Mouse (Mus musculus) erythroblast, embryonic 14.5 days (primary cell): Measurements from ENCODE around the gene Tmem199. TPM values are rescaled to one million over a fixed set of nuclear protein-coding genes. Genes with fewer than 3 reads are reported as not detected.

ENCODE experiments used
- H3K27me3 ChIP-seq: 2 replicates; pipeline ENCODE4 v1.6.1; 2012; ENCODE audit warnings: inconsistent platforms; ENCODE audit not compliant: control insufficient read depth
- H3K36me3 ChIP-seq: 2 replicates; pipeline ENCODE4 v1.6.1; 2012; ENCODE audit warnings: mild to moderate bottlenecking, inconsistent platforms; ENCODE audit not compliant: control insufficient read depth
- H3K4me1 ChIP-seq: 2 replicates; pipeline ENCODE4 v1.6.1; 2012; ENCODE audit warnings: inconsistent platforms; ENCODE audit not compliant: control insufficient read depth
- H3K4me3 ChIP-seq: replicated peaks from 2 replicates; pipeline ENCODE3; 2012; ENCODE audit warnings: moderate library complexity, mild to moderate bottlenecking, inconsistent platforms
- H3K9me3 ChIP-seq: 2 replicates; pipeline ENCODE4 v1.6.1; 2012; ENCODE audit warnings: low read length, inconsistent platforms, mixed read lengths; ENCODE audit not compliant: control insufficient read depth
- GATA1 ChIP-seq: IDR thresholded peaks from 2 replicates; pipeline ENCODE4 v1.6.1; 2012; ENCODE audit warnings: low read length, inconsistent platforms, mixed read lengths
- TAL1 ChIP-seq: IDR thresholded peaks from 3 replicates; pipeline ENCODE4 v1.6.1; 2012; ENCODE audit warnings: low read length, inconsistent platforms, mixed read lengths
- polyA plus RNA-seq: library from polyadenylated mRNA; stranded (reverse); fragments of >175 nt; gene quantifications from 2 replicates; pipeline ENCODE4 v1.2.3, GENCODE M21; 2012

Gene Tmem199
- polyA plus RNA-seq, 1 experiment, result 0.55 TPM

DNA sequence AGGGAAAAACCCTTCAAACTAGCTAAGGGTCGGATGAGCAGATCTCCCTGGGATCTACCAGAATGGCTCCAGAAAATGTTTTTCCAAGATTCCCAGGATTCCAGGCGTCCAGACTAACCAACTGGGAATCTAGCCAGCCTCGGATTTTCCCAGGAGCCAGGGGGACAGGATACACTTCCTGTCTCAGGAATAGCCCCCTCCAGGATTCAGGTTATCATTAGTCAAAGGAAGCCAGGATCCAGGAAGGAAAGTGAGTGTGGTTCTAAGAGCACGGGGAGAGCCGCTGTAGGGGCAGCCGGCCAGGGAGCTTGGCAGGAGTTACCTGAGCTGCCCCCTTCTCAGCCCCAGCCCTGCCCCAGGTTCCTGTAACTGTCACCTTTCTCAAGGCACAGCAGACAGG lies 19.1 kb upstream of the Tmem199 start:
- no peaks in the 10 kb centered on the region for H3K9me3 ChIP-seq
- TF ChIP-seq TAL1 (no peak), GATA1 (no peak)
- H3K27me3 ChIP-seq, result no peaks in the 10 kb centered on the region
- H3K4me3 ChIP-seq, result no peak overlapping the region
- peaks cover 16% of the 10 kb centered on the region for H3K4me1 ChIP-seq
- peaks cover 32% of the 10 kb centered on the region for H3K36me3 ChIP-seq

DNA sequence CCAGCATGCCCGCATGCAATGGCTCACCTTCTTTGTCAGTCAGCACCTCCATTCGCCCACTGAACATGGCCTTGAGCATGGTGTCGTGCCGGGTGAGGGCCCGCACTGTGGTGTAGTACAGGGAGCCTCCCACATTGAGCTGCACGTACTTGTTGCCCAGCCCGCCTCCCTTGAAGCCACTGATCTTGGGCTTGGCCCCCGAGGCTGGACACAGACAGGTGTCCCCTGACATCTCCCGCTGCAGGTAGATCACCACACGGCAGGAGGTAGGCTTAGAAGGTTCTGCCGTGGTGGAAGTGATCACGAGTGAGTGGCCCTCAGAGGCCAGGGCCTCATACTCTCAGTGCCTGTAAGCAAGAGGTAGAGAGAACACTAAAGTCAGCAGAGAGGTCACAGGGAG lies 18.0 kb upstream of the Tmem199 start:
- no peak overlapping the region for H3K4me3 ChIP-seq
- peaks cover 41% of the 10 kb centered on the region for H3K36me3 ChIP-seq
- H3K4me1 ChIP-seq, result peaks cover 6% of the 10 kb centered on the region
- TF ChIP-seq TAL1 (no peak), GATA1 (no peak)
- H3K27me3 ChIP-seq, result no peaks in the 10 kb centered on the region
- no peaks in the 10 kb centered on the region for H3K9me3 ChIP-seq

DNA sequence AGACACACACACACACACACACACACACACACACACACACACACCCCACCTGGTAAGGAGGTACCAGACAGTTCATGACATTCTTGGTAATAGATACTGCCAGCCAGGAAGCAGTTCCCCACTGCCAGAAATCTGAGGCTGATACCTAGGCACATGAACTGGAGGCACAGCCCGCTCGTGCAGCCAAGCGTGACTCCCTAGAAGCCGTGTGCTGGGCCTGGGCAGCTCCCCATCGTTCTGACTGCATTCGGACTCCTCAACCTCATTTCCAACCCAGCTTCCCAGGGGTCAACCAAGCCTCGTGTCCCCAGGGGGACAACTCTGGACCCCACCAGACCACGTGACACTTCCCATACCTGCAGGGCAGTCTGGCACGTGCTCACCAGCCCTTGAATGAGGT lies 16.7 kb upstream of the Tmem199 start:
- no peaks in the 10 kb centered on the region for H3K9me3 ChIP-seq
- no peaks in the 10 kb centered on the region for H3K27me3 ChIP-seq
- no peaks in the 10 kb centered on the region for H3K4me1 ChIP-seq
- TF ChIP-seq TAL1 (no peak), GATA1 (no peak)
- no peak overlapping the region for H3K4me3 ChIP-seq
- peaks cover 50% of the 10 kb centered on the region for H3K36me3 ChIP-seq

DNA sequence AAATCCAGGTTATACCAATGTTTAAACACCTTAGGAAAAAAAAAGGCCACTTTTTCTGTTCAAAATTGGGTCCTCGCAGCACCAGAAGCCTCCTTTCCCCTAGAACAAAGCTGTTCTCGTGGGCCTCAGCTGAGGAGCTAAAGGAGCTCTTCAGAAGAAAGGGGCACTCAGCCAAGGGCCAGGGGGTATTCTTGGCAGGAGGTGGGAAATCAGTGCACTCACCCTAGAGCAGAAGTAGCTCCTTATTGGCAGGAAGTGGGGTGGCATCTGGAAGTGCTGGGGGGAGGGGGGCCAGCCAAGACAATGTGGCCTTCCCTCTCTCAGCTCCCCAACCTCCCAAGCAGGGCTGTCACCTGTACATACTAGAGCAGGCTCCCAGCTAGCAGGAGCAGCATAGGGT lies 12.9 kb upstream of the Tmem199 start:
- Histone ChIP-seq H3K27me3 (no peaks in the 10 kb centered on the region), H3K9me3 (no peaks in the 10 kb centered on the region), H3K4me1 (no peaks in the 10 kb centered on the region), H3K36me3 (peaks cover 85% of the 10 kb centered on the region), H3K4me3 (no peak overlapping the region)
- TF ChIP-seq TAL1, result no peak
- TF ChIP-seq GATA1, result no peak

DNA sequence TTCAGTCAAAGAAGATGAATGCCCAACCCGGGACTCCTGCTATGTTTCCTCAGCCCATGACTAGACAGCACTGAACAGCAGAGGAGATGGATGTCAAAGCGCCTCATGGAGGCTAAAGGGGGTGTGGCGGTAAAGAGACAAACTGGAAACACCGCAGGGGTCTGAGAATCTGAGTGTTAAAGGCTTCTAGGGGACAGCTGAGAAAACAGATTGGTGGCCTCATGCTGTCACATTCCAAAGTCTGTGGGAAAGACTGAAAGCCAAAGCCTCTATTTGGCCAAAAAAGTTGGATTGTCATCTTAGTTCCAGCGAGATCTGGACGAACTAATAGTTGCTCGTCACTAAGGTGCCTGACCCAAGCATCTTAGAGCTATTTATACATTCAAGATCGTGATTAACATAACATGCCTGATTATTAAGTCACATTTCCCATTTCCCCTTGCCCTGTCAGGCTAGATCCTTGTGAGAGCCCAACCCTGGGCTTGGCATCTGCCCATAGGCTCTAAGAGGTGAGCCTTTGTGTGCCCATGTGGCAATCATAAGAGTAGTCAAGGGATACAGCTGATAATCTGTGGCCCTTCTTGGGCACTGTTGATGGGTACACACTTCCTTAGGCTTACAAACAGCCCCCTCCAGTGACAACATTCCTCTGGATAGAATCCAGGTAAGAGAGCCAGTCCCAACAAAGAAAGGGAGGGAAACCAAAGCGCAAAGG lies 11.4 kb upstream of the Tmem199 start:
- TF ChIP-seq TAL1 (no peak), GATA1 (no peak)
- H3K4me3 ChIP-seq, result no peak overlapping the region
- H3K27me3 ChIP-seq, result no peaks in the 10 kb centered on the region
- no peaks in the 10 kb centered on the region for H3K9me3 ChIP-seq
- peaks cover 89% of the 10 kb centered on the region for H3K36me3 ChIP-seq
- H3K4me1 ChIP-seq, result no peaks in the 10 kb centered on the region

DNA sequence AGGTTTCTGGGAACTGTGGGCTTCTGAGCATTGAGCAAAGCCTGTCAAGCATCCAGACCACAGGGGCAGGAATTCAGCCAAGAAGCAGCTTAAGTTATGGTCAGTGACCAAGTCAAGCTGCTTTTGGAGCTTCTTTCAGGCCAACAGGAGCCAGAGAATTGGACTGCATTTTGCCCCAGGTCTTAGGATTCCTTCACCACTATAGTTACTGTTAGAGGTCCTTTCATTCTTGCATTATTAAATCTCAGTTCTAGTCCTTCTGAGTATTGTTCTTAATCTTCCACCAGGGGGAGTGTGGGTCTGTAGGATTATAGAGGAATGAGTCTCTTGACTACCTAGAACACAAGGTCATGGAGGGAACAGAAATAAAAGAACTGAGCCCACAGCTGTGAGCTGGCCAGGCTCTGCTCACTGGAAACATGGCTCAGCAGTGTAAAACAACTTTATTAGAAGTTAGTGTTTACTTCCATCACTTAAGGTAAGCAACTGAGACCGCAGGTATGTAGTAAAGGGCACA lies 10.6 kb upstream of the Tmem199 start:
- H3K9me3 ChIP-seq, result no peaks in the 10 kb centered on the region
- no peak overlapping the region for H3K4me3 ChIP-seq
- TF ChIP-seq TAL1, result no peak
- no peak for TF ChIP-seq GATA1
- H3K27me3 ChIP-seq, result no peaks in the 10 kb centered on the region
- H3K36me3 ChIP-seq, result peaks cover 90% of the 10 kb centered on the region
- H3K4me1 ChIP-seq, result no peaks in the 10 kb centered on the region

DNA sequence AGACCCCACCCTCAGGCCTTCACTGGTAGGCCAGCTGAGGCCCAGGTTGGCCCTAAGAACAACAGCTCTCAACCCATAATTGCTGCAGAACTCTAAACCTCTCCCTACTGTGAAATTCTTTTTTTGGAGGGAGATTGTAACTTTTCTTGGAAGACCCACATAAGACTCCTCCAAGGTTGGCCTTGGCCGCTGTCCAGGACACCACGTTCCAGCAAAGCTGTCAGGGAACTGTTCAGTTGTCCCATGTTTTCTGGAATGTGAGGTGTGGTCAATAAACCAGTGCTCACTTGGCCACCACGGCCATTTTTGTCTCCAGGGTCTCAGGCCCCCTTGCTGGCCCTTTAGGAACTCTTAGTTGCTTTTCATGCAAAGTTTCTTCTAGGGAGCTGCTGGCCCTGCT lies 9.9 kb upstream of the Tmem199 start:
- TF ChIP-seq TAL1, result no peak
- TF ChIP-seq GATA1, result no peak
- Histone ChIP-seq H3K9me3 (no peaks in the 10 kb centered on the region), H3K36me3 (peaks cover 85% of the 10 kb centered on the region), H3K27me3 (no peaks in the 10 kb centered on the region), H3K4me3 (no peak overlapping the region), H3K4me1 (no peaks in the 10 kb centered on the region)

DNA sequence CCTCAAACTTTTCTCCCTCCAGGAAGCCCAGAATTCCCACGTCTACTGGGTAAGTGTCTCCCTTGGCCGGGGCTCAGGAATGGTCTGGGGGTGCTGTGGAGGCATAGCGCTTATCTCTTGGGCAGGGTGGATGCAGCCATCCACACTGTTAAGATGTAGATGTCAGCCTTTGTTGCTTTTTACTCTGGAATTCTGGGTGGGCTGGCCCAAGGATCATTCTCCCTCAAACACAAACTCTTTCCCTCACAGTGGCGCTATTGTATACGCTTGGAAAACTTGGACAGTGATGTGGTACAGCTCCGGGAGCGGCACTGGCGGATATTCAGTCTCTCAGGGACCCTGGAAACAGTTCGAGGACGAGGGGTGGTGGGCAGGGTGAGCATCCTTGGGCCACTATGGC lies 7.0 kb upstream of the Tmem199 start:
- Histone ChIP-seq H3K4me1 (peaks cover 6% of the 10 kb centered on the region), H3K36me3 (peaks cover 87% of the 10 kb centered on the region), H3K9me3 (no peaks in the 10 kb centered on the region), H3K27me3 (no peaks in the 10 kb centered on the region), H3K4me3 (no peak overlapping the region)
- TF ChIP-seq GATA1, result no peak
- no peak for TF ChIP-seq TAL1

DNA sequence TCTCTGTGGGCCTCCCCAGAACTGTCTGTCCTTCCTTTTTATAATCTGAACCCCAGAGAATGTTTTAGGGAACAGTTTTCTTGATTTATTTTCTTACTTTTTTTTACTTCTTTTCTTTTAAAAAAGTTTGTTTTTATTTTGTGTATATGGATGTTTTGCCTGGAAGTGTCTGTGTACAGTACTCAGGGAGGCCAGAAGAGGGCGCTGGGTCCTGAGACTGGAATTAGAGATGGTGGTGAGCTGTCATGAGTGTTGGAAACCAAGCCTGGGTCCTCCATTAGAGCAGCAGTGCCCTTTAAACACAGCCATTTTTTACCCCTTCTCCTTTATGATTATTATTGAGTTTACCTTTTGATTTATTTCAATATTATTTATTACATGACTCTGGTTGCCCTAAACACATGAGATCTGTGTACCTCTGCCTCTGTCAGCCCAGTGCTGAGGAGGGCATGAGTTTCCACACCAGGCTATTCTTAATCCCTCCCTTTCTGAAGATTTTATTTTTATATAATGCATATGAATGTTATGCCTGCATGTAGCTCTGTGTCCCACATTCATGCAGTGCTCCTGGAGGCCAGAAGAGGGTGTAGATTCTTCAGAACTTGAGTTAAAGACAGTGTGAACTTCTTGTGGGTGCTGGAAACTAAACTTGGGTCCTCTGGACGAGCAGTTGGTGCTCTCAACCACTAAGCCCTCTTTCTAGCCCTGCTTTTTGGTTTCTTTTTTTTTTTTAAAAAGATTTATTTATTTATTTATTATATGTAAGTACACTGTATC lies 3.8 kb upstream of the Tmem199 start:
- H3K9me3 ChIP-seq, result no peaks in the 10 kb centered on the region
- no peaks in the 10 kb centered on the region for H3K27me3 ChIP-seq
- TF ChIP-seq TAL1 (no peak), GATA1 (no peak)
- H3K36me3 ChIP-seq, result peaks cover 55% of the 10 kb centered on the region
- no peak overlapping the region for H3K4me3 ChIP-seq
- peaks cover 29% of the 10 kb centered on the region for H3K4me1 ChIP-seq
